Mouse (Mus musculus) T-helper 1 cell (primary cell): ENCODE results near the gene R3hdm4.
"Not testable (repeated sequence)": the region's sequence is repeated elsewhere in the genome, so short reads cannot be mapped to it uniquely, and the experiment has no call there.

Source experiments
- in situ Hi-C: fragments of 300-600 bp; cut with MboI, MseI; formaldehyde crosslinking; loops from one replicate; pipeline ENCODE4 v1.15.1; 2025; ENCODE audit warnings: high pct_unique_total_duplicates

R3hdm4 gene

GRCm38 (mm10) chr10:79920958-79921535, at the start of gene R3hdm4:
Gene R3hdm4 (minus strand): TSS chr10:79921208.
- in situ Hi-C loops: no loop called here

GRCm38 (mm10) chr10:79970415-79971182, 49.6 kb upstream of the R3hdm4 start, which contains the start of gene Grin3b:
Gene Grin3b (plus strand): TSS chr10:79970715.
- in situ Hi-C loops: no loop called here

- in situ Hi-C loops: no loop called here
Measured at GRCm38 (mm10) chr10:79969124-79969568, 48.1 kb upstream of the R3hdm4 start.

- in situ Hi-C loops: no loop called here
Measured at GRCm38 (mm10) chr10:79968181-79968580, 47.2 kb upstream of the R3hdm4 start.

- in situ Hi-C loops: no loop called here
Measured at GRCm38 (mm10) chr10:79966886-79967400, 45.9 kb upstream of the R3hdm4 start.

GRCm38 (mm10) chr10:79965325-79965724, 44.3 kb upstream of the R3hdm4 start:
- in situ Hi-C loops: no loop called here

- in situ Hi-C loops: no loop called here
Measured at GRCm38 (mm10) chr10:79964727-79965126, 43.7 kb upstream of the R3hdm4 start.

- in situ Hi-C loops: no loop called here
Measured at GRCm38 (mm10) chr10:79960671-79961294, 39.8 kb upstream of the R3hdm4 start.

GRCm38 (mm10) chr10:79959847-79960601, 39.0 kb upstream of the R3hdm4 start, which contains the start of gene Wdr18:
Gene Wdr18 (plus strand): TSS chr10:79960152.
- in situ Hi-C loops: no loop called here

- in situ Hi-C loops: not testable (repeated sequence)
Measured at GRCm38 (mm10) chr10:79959412-79959811, 38.4 kb upstream of the R3hdm4 start.

- in situ Hi-C loops: no loop called here
Measured at GRCm38 (mm10) chr10:79958140-79958816, 37.3 kb upstream of the R3hdm4 start.

GRCm38 (mm10) chr10:79956643-79957154, 35.7 kb upstream of the R3hdm4 start:
- in situ Hi-C loops: no loop called here

- in situ Hi-C loops: no loop called here
Measured at GRCm38 (mm10) chr10:79955691-79956090, 34.7 kb upstream of the R3hdm4 start.

GRCm38 (mm10) chr10:79953946-79954345, 32.9 kb upstream of the R3hdm4 start:
- in situ Hi-C loops: loop anchor here (5.0 kb wide), 1 partner anchor 67 kb away; the partner anchor contains the start of gene Elane

GRCm38 (mm10) chr10:79950661-79951060, 29.7 kb upstream of the R3hdm4 start:
- in situ Hi-C loops: loop anchor here (5.0 kb wide), 1 partner anchor 63 kb away; the partner anchor contains the start of gene Elane

GRCm38 (mm10) chr10:79949873-79950272, 28.9 kb upstream of the R3hdm4 start:
- in situ Hi-C loops: loop anchor here (5.0 kb wide), 1 partner anchor 63 kb away; the partner anchor contains the start of gene Elane

GRCm38 (mm10) chr10:79947502-79947901, 26.5 kb upstream of the R3hdm4 start:
- in situ Hi-C loops: no loop called here

GRCm38 (mm10) chr10:79946752-79947322, 25.8 kb upstream of the R3hdm4 start:
- in situ Hi-C loops: no loop called here

GRCm38 (mm10) chr10:79945507-79946234, 24.7 kb upstream of the R3hdm4 start:
- in situ Hi-C loops: no loop called here
